Comparison of ENCODE assay signal across 12 mouse cellular contexts in the genomic region with DNA sequence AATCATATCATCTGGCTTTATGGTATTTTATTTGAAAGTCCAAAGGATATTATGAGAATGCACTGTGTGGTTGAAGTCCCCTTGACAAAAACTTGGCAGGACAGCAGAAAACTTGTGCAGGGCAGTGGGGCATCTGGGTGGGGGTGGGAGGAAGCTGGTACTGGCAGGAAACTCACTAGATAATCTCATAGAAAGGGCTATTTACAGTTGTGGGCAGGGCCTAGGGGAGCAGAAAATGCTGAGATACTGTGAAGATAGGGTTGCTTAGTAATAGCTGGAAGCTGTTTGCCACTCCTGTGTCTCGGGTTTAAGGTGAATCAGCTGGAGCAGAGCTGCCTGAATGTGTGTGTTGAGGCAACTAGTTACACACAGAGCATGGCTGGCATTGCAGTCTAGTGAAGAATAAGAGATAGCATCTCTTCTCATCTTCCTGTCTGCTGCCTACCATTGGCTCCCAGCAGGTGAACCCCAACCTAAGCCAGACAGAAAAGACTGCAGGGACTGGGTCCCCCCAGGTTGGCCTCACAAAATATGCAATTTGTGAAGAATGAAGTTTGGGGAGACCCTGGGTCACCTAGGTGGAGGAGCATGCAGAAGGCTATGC. TPM values are rescaled to one million over a fixed set of nuclear protein-coding genes. Genes with fewer than 3 reads are reported as not detected.
DNase-seq lines count a peak whose midpoint lies in the region; ATAC-seq and TF ChIP-seq lines count a peak whose summit lies in the region.
"Had no signal": no experiment of that assay in that cellular context is flagged by ENCODE, and none has a peak within 500 bp of the region (broad histone marks: within the 10 kb centered on the region; RNA-seq: fewer than 3 reads in every experiment).

No protein-coding gene starts in this region.

- H3K4me3 ChIP-seq in lung, postnatal 0 days (ENCODE audit: low read depth, low read length), result no peak overlapping the region
- H3K4me3 ChIP-seq in intestine, embryonic 16.5 days (ENCODE audit: low read length), result no peak overlapping the region
- no peak overlapping the region for H3K4me3 ChIP-seq in stomach, embryonic 14.5 days (ENCODE audit: low read depth, low read length)
- H3K4me3 ChIP-seq in kidney, adult 2 months (ENCODE audit: insufficient read depth, low read depth, low read length), result no peak overlapping the region
- H3K4me3 ChIP-seq: hindbrain, embryonic 10.5 days; layer of hippocampus, adult 2 months; limb, embryonic 13.5 days had no signal

- no peaks in the 10 kb centered on the region for H3K27me3 ChIP-seq in lung, postnatal 0 days (replicated peaks; ENCODE audit: insufficient read depth, low read length)
- no peaks in the 10 kb centered on the region for H3K27me3 ChIP-seq in intestine, embryonic 16.5 days (replicated peaks; ENCODE audit: control insufficient read depth, insufficient read depth, low read length)
- H3K27me3 ChIP-seq in stomach, embryonic 14.5 days (ENCODE audit: control insufficient read depth, insufficient read depth, low read length), result no peaks in the 10 kb centered on the region
- no peaks in the 10 kb centered on the region for H3K27me3 ChIP-seq in kidney, adult 2 months (replicated peaks; ENCODE audit: control insufficient read depth, insufficient read depth, low read length)
- H3K27me3 ChIP-seq: limb, embryonic 13.5 days had no signal

- H3K4me2 ChIP-seq in lung, postnatal 0 days (replicated peaks; ENCODE audit: low read depth, low read length), result no peak overlapping the region
- no peak overlapping the region for H3K4me2 ChIP-seq in intestine, embryonic 16.5 days (ENCODE audit: low read depth, low read length)
- no peak overlapping the region for H3K4me2 ChIP-seq in stomach, embryonic 14.5 days (replicated peaks; ENCODE audit: low read depth, low read length)
- H3K4me2 ChIP-seq: limb, embryonic 13.5 days had no signal

- no peak for TF ChIP-seq POLR2A in kidney, adult 2 months (IDR thresholded peaks at IDR 0.05; ENCODE audit: low read depth, low read length)

- no peak overlapping the region for H3K27ac ChIP-seq in lung, postnatal 0 days (ENCODE audit: low read length)
- no peak overlapping the region for H3K27ac ChIP-seq in intestine, embryonic 16.5 days (ENCODE audit: low read length)
- no peak overlapping the region for H3K27ac ChIP-seq in stomach, embryonic 14.5 days (ENCODE audit: low read length)
- H3K27ac ChIP-seq in kidney, adult 2 months (ENCODE audit: insufficient read depth, low read depth, low read length), result no peak overlapping the region
- H3K27ac ChIP-seq: hindbrain, embryonic 10.5 days; layer of hippocampus, adult 2 months; limb, embryonic 13.5 days had no signal

- no peak for DNase-seq in lung, postnatal 0 days (ENCODE audit: low spot score)
- no peak for DNase-seq in lung, postnatal 25 days (ENCODE audit: low spot score)
- no peak for DNase-seq in embryo, embryonic 11 days
- DNase-seq in kidney, adult 2 months, result no peak
- DNase-seq: cerebellum, postnatal 10 days had no signal

- WGBS in lung, postnatal 0 days, result 38% methylated on average over 1 of the region's 1 CpGs
- WGBS in intestine, embryonic 16.5 days, result 42% methylated on average over 1 of the region's 1 CpGs
- 50% methylated on average over 1 of the region's 1 CpGs for WGBS in stomach, embryonic 14.5 days
- WGBS in kidney, adult 2 months, result 25% methylated on average over 1 of the region's 1 CpGs

- no peaks in the 10 kb centered on the region for H3K4me1 ChIP-seq in lung, postnatal 0 days (ENCODE audit: insufficient read depth, low read depth, low read length)
- H3K4me1 ChIP-seq in intestine, embryonic 16.5 days (ENCODE audit: control insufficient read depth, insufficient read depth, low read length), result peaks cover 12% of the 10 kb centered on the region; the same call in 1 of the 2 replicates
- H3K4me1 ChIP-seq in stomach, embryonic 14.5 days (ENCODE audit: control insufficient read depth, insufficient read depth, low read length), result no peaks in the 10 kb centered on the region
- H3K4me1 ChIP-seq in kidney, adult 2 months (ENCODE audit: control insufficient read depth, insufficient read depth, low read length), result no peaks in the 10 kb centered on the region
- H3K4me1 ChIP-seq: hindbrain, embryonic 10.5 days; limb, embryonic 13.5 days had no signal

- TF ChIP-seq CTCF in lung, postnatal 0 days (IDR thresholded peaks at IDR 0.05), result no peak
- TF ChIP-seq CTCF in kidney, adult 2 months (conservative IDR thresholded peaks at IDR 0.05; ENCODE audit: insufficient read depth, insufficient read length, low read depth, low read length), result no peak

- H3K36me3 ChIP-seq in lung, postnatal 0 days (ENCODE audit: insufficient read depth, low read length), result peaks cover 14% of the 10 kb centered on the region
- peaks cover 3% of the 10 kb centered on the region; the same call in 1 of the 2 replicates for H3K36me3 ChIP-seq in intestine, embryonic 16.5 days (ENCODE audit: control insufficient read depth, insufficient read depth, low read length)
- peaks cover 55% of the 10 kb centered on the region for H3K36me3 ChIP-seq in stomach, embryonic 14.5 days (ENCODE audit: control insufficient read depth, insufficient read depth, low read length)
- H3K36me3 ChIP-seq in kidney, adult 2 months (ENCODE audit: control insufficient read depth, insufficient read depth, low read length), result peaks cover 6% of the 10 kb centered on the region

- no peak overlapping the region for H3K9ac ChIP-seq in lung, postnatal 0 days (replicated peaks; ENCODE audit: low read depth)
- no peak overlapping the region for H3K9ac ChIP-seq in intestine, embryonic 16.5 days (ENCODE audit: low read depth, low read length)
- no peak overlapping the region for H3K9ac ChIP-seq in stomach, embryonic 14.5 days (replicated peaks; ENCODE audit: low read depth, low read length)
- H3K9ac ChIP-seq: limb, embryonic 13.5 days had no signal

- no peak for TF ChIP-seq EP300 in lung, postnatal 0 days (IDR thresholded peaks at IDR 0.05)

- ATAC-seq in lung, postnatal 0 days, result peak; percentile 26; the same call in 1 of the 2 replicates
- ATAC-seq in common myeloid progenitor, adult 5-6 weeks (replicated peaks; ENCODE audit: low read depth, poor library complexity, severe bottlenecking), result peak; percentile 79
- ATAC-seq in intestine, embryonic 16.5 days, result peak; percentile 87
- ATAC-seq in stomach, embryonic 14.5 days (ENCODE audit: insufficient number of reproducible peaks, insufficient read depth, low FRiP score, low read depth), result peak; percentile 88

- no peaks in the 10 kb centered on the region for H3K9me3 ChIP-seq in lung, postnatal 0 days (ENCODE audit: low read length)
- no peaks in the 10 kb centered on the region for H3K9me3 ChIP-seq in intestine, embryonic 16.5 days (ENCODE audit: control insufficient read depth, low read length)
- no peaks in the 10 kb centered on the region for H3K9me3 ChIP-seq in stomach, embryonic 14.5 days (ENCODE audit: control insufficient read depth, low read depth, low read length)
- H3K9me3 ChIP-seq: hindbrain, embryonic 10.5 days; limb, embryonic 13.5 days had no signal

RNA-seq across cellular contexts. Expression of gene Nt5c3, which starts 44.3 kb away (rescaled TPM):
- polyA plus RNA-seq in lung, postnatal 0 days (2015; fragmentation: Nextera tagmentation; extraction: Ambion mirVana), result 46.4 and 46.6 TPM in 2 replicates
- 91.8 and 99.7 TPM in 2 replicates for total RNA-seq in common myeloid progenitor, adult 5-6 weeks (2017)
- 63.2 and 68.4 TPM in 2 replicates for polyA plus RNA-seq in intestine, embryonic 16.5 days (2015; fragmentation: Nextera tagmentation; extraction: Ambion mirVana)
- polyA plus RNA-seq in stomach, embryonic 14.5 days (2014; fragmentation: Nextera tagmentation; extraction: Ambion mirVana), result 75.1 and 80.5 TPM in 2 replicates
- 13.3 and 15.1 TPM in 2 replicates for polyA plus RNA-seq in kidney, adult 2 months (2012; rRNA removed)

RNA-seq across cellular contexts. Expression of gene Vmn1r4, which starts 44.4 kb away (rescaled TPM):
- polyA plus RNA-seq in lung, postnatal 0 days (2015; fragmentation: Nextera tagmentation; extraction: Ambion mirVana), result 0.14 and 0.17 TPM in 2 replicates
- 1.4 and 1.7 TPM in 2 replicates for total RNA-seq in common myeloid progenitor, adult 5-6 weeks (2017)
- polyA plus RNA-seq in intestine, embryonic 16.5 days (2015; fragmentation: Nextera tagmentation; extraction: Ambion mirVana), result 0.29 and 0.36 TPM in 2 replicates
- 0.43 TPM in 1 of 2 replicates, not detected in the other for polyA plus RNA-seq in stomach, embryonic 14.5 days (2014; fragmentation: Nextera tagmentation; extraction: Ambion mirVana)
- polyA plus RNA-seq in kidney, adult 2 months (2012; rRNA removed), result 0.14 and 0.15 TPM in 2 replicates
- polyA plus RNA-seq: small intestine, adult 2 months had no signal

RNA-seq across cellular contexts. Expression of gene Fkbp9, which starts 47.6 kb away (rescaled TPM):
- 130 and 134 TPM in 2 replicates for polyA plus RNA-seq in lung, postnatal 0 days (2015; fragmentation: Nextera tagmentation; extraction: Ambion mirVana)
- total RNA-seq in common myeloid progenitor, adult 5-6 weeks (2017), result 16.6 and 16.9 TPM in 2 replicates
- 88.1 and 89.0 TPM in 2 replicates for polyA plus RNA-seq in intestine, embryonic 16.5 days (2015; fragmentation: Nextera tagmentation; extraction: Ambion mirVana)
- 149 and 163 TPM in 2 replicates for polyA plus RNA-seq in stomach, embryonic 14.5 days (2014; fragmentation: Nextera tagmentation; extraction: Ambion mirVana)
- polyA plus RNA-seq in kidney, adult 2 months (2012; rRNA removed), result 50.4 TPM in 2 replicates

Comparison
In these comparisons a context has a peak if more than half of its experiments do, and no peak if none do; other contexts are left out.
1. ATAC-seq: peak in every context shown above with its lines; median percentile 88 in stomach, embryonic 14.5 days; 87 in intestine, embryonic 16.5 days; 79 in common myeloid progenitor, adult 5-6 weeks; 26 in lung, postnatal 0 days.